Mouse (Mus musculus) heart, adult 2 months (tissue): ENCODE measurements around the gene Gstm6.

ENCODE experiments used
- CTCF ChIP-seq: fragments of 200-600 bp; IDR thresholded peaks from 2 replicates; pipeline ENCODE4 v1.8.1; 2022; ENCODE audit warnings: antibody characterized with exemption, mild to moderate bottlenecking, moderate library complexity
- POLR2A ChIP-seq: fragments of 200-500 bp; IDR thresholded peaks from 2 replicates; pipeline ENCODE4 v1.6.1; 2011; ENCODE audit warnings: mild to moderate bottlenecking, low read depth, low read length, control low read depth; ENCODE audit not compliant: insufficient read depth

DNA sequence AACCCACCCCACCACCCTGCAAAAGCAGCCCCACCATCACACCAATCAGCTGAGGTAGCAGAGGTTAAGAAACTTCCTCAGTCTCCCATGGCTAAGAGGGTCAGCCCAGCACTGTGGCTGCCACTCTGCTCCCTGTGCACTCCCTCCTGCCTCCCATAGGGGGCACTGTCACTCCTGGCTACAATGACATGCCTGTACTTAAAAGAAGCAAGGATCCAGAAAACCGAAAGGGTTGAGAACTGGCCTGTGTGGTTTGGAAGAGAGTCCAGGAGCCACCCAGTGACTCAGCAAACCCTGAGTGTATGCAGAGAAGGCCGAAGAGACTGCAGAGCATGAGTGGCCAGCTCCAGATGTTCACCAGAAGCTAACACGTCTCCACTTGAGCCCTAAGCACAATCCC, 4.1 kb downstream of the Gstm6 start:
- TF ChIP-seq POLR2A (no peak), CTCF (peak; percentile 94)
